13 mouse cellular contexts compared by ENCODE assay signal in the genomic region with DNA sequence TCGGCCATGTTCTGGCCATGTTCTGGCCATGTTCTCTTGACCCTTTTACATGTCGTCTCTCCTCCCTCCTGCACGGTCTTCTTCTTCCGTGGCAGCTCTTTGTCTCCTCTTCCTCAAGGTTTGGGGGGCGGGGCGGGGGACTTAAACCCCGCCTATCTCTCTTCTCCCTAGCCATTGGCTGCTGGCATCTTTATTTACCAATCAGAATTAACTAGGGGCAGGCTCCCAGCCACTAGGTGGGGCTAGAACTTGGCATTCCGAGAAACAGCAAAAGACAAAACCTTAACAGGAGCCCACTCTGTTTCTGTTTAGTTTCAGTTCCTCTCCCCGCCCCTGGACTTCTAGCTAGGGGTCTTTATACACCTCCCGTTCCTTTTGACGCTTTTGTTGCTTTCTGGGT. TPM values are rescaled to one million over a fixed set of nuclear protein-coding genes. Genes with fewer than 3 reads are reported as not detected.
DNase-seq lines count a peak whose midpoint lies in the region; ATAC-seq and TF ChIP-seq lines count a peak whose summit lies in the region.
"Had no signal": no experiment of that assay in that cellular context is flagged by ENCODE, and none has a peak within 500 bp of the region (broad histone marks: within the 10 kb centered on the region; RNA-seq: fewer than 3 reads in every experiment).

No protein-coding gene starts in this region.

- H3K4me3 ChIP-seq in testis, adult 2 months (ENCODE audit: control insufficient read depth, low read depth, low read length), result peak overlapping the region; percentile 88
- H3K4me3 ChIP-seq: erythroblast, embryonic 14.5 days; heart, embryonic 12.5 days; hindbrain, embryonic 15.5 days had no signal

- H3K36me3 ChIP-seq in testis, adult 2 months (ENCODE audit: control insufficient read depth, insufficient read depth, low read length), result no peaks in the 10 kb centered on the region
- H3K36me3 ChIP-seq: heart, embryonic 12.5 days; hindbrain, embryonic 15.5 days had no signal

- H3K27ac ChIP-seq in testis, adult 2 months (ENCODE audit: control insufficient read depth, insufficient read depth, low read depth, low read length), result no peak overlapping the region; the same call in 1 of the 2 replicates
- H3K27ac ChIP-seq: hindbrain, embryonic 15.5 days had no signal

- no peak for TF ChIP-seq CTCF in testis, adult 2 months (IDR thresholded peaks at IDR 0.05; ENCODE audit: control insufficient read depth, insufficient read depth, insufficient replicate concordance, low read depth, low read length)

- peak; percentile 15 for DNase-seq in adrenal gland, postnatal 14 days
- no peak for DNase-seq in adrenal gland, postnatal 25 days
- peak; percentile 30 for DNase-seq in retina, postnatal 1 day
- no peak for DNase-seq in retina, embryonic 14.5 days (ENCODE audit: low spot score)
- peak; percentile 30 for DNase-seq in c-Kit-positive CD71-positive TER-119-negative erythroid progenitor cells, embryonic 14.5 days (ENCODE audit: low read depth)
- DNase-seq in heart, adult 18-20 months, result no peak
- DNase-seq: kidney, postnatal 25 days had no signal

- no peak for ATAC-seq in CD4-positive, CD25-positive, alpha-beta regulatory T cell, adult 4 months

- TF ChIP-seq POLR2A in testis, adult 2 months (IDR thresholded peaks at IDR 0.05; ENCODE audit: control insufficient read depth, low read depth, low read length), result no peak

- H3K4me1 ChIP-seq in testis, adult 2 months (ENCODE audit: control insufficient read depth, insufficient read depth, low read length), result peaks cover 11% of the 10 kb centered on the region

- H3K27me3 ChIP-seq in testis, adult 2 months (ENCODE audit: control insufficient read depth, insufficient read depth, low read length), result no peaks in the 10 kb centered on the region
- H3K27me3 ChIP-seq: heart, embryonic 12.5 days; hindbrain, embryonic 15.5 days had no signal

RNA-seq across cellular contexts. Expression of gene Gm525, which starts 32.2 kb away (rescaled TPM):
- not detected in 2 replicates for total RNA-seq in adrenal gland, postnatal 14 days (2021)
- not detected in 2 replicates for total RNA-seq in adrenal gland, postnatal 25 days (2021)
- polyA plus RNA-seq in testis, adult 2 months (2012; rRNA removed), result 10.4 and 17.4 TPM in 2 replicates
- not detected for polyA plus RNA-seq in CD4-positive, CD25-positive, alpha-beta regulatory T cell, adult 4 months (2017; shearing (Covaris generic))
- total RNA-seq in heart, adult 18-20 months (2021), result not detected
- total RNA-seq: left cerebral cortex, postnatal 25 days had no signal
- polyA plus RNA-seq: erythroblast, embryonic 14.5 days; heart, embryonic 12.5 days; hindbrain, embryonic 15.5 days had no signal

RNA-seq across cellular contexts. Expression of gene Dgke, which starts 39.2 kb away (rescaled TPM):
- 12.8 and 15.0 TPM in 2 replicates for total RNA-seq in adrenal gland, postnatal 14 days (2021)
- total RNA-seq in adrenal gland, postnatal 25 days (2021), result 9.5 and 10.4 TPM in 2 replicates
- 2.9 and 4.0 TPM in 2 replicates for polyA plus RNA-seq in testis, adult 2 months (2012; rRNA removed)
- polyA plus RNA-seq in CD4-positive, CD25-positive, alpha-beta regulatory T cell, adult 4 months (2017; shearing (Covaris generic)), result 1 to 10 TPM; 4.6 to 7.3 TPM
- total RNA-seq in heart, adult 18-20 months (2021), result 1 to 10 TPM; 8.6 to 10.0 TPM
- polyA plus RNA-seq: erythroblast, embryonic 14.5 days had no signal

Comparison
In these comparisons a context has a peak if more than half of its experiments do, and no peak if none do; other contexts are left out.
1. DNase-seq: peak in adrenal gland, postnatal 14 days (single experiment), retina, postnatal 1 day (single experiment) and c-Kit-positive CD71-positive TER-119-negative erythroid progenitor cells, embryonic 14.5 days (single experiment); none in adrenal gland, postnatal 25 days (single experiment), retina, embryonic 14.5 days (single experiment) and heart, adult 18-20 months (0 of 2).